Mouse (Mus musculus) lung, adult 18-20 months (tissue): Measurements from ENCODE around the gene Rcor1.

Experiments
- DNase-seq, 2 experiments: peaks; one replicate each; pipeline ENCODE4 v3.0.0; 2022; ENCODE audit warnings: mixed read lengths in 2 of 2

Gene Rcor1

GRCm38 (mm10) chr12:111038976-111039612, at the start of gene Rcor1:
Rcor1 (plus strand) TSS chr12:111039351.
- DNase-seq, result peak; percentile 100

GRCm38 (mm10) chr12:110989409-110989808, 49.7 kb upstream of the Rcor1 start:
- DNase-seq, result no peak

- no peak for DNase-seq
Measured at GRCm38 (mm10) chr12:110990500-110990899, 48.7 kb upstream of the Rcor1 start.

- DNase-seq, result peak; percentile 81 to 86
Measured at GRCm38 (mm10) chr12:110991361-110992127, 47.6 kb upstream of the Rcor1 start.

GRCm38 (mm10) chr12:110992128-110992553, 47.0 kb upstream of the Rcor1 start:
- DNase-seq, result peak; percentile 89 to 91

- no peak for DNase-seq
Measured at GRCm38 (mm10) chr12:110992771-110993170, 46.4 kb upstream of the Rcor1 start.

- DNase-seq, result no peak
Measured at GRCm38 (mm10) chr12:110993226-110993625, 45.9 kb upstream of the Rcor1 start.

GRCm38 (mm10) chr12:110994666-110995065, 44.5 kb upstream of the Rcor1 start:
- no peak for DNase-seq

GRCm38 (mm10) chr12:110998092-110998491, 41.1 kb upstream of the Rcor1 start:
- no peak for DNase-seq

GRCm38 (mm10) chr12:110999820-111000219, 39.3 kb upstream of the Rcor1 start:
- DNase-seq, result no peak

- no peak for DNase-seq
Measured at GRCm38 (mm10) chr12:111000956-111001355, 38.2 kb upstream of the Rcor1 start.

- DNase-seq, result no peak
Measured at GRCm38 (mm10) chr12:111004142-111004541, 35.0 kb upstream of the Rcor1 start.

GRCm38 (mm10) chr12:111005803-111006202, 33.3 kb upstream of the Rcor1 start:
- DNase-seq, result no peak

- no peak for DNase-seq
Measured at GRCm38 (mm10) chr12:111006339-111006738, 32.8 kb upstream of the Rcor1 start.

GRCm38 (mm10) chr12:111007134-111008103, 31.7 kb upstream of the Rcor1 start:
- DNase-seq, result peak; percentile 17 to 52

- no peak for DNase-seq
Measured at GRCm38 (mm10) chr12:111008500-111009490, 30.4 kb upstream of the Rcor1 start.

GRCm38 (mm10) chr12:111009615-111010257, 29.4 kb upstream of the Rcor1 start:
- DNase-seq, result no peak

- no peak for DNase-seq
Measured at GRCm38 (mm10) chr12:111016807-111017206, 22.3 kb upstream of the Rcor1 start.

GRCm38 (mm10) chr12:111018068-111018467, 21.1 kb upstream of the Rcor1 start:
- DNase-seq, result no peak

- no peak for DNase-seq
Measured at GRCm38 (mm10) chr12:111019086-111019485, 20.1 kb upstream of the Rcor1 start.

- no peak for DNase-seq
Measured at GRCm38 (mm10) chr12:111021138-111021537, 18.0 kb upstream of the Rcor1 start.
